Mouse (Mus musculus) testis, adult 2 months (tissue): ENCODE data around the gene Tspan5.

ENCODE experiments used
- CTCF ChIP-seq: fragments of 200-500 bp; IDR thresholded peaks from 2 replicates; pipeline ENCODE4 v1.5.1; 2012; ENCODE audit warnings: low read depth, mild to moderate bottlenecking, inconsistent platforms, low read length, moderate library complexity; ENCODE audit not compliant: control insufficient read depth, insufficient read depth, insufficient replicate concordance
- POLR2A ChIP-seq: fragments of 200-500 bp; IDR thresholded peaks from 2 replicates; pipeline ENCODE4 v1.6.1; 2012; ENCODE audit warnings: low read depth, mild to moderate bottlenecking, inconsistent platforms, low read length, moderate library complexity; ENCODE audit not compliant: control insufficient read depth

GRCm38 (mm10) chr3:138770650-138771331 is 28.8 kb downstream of the Tspan5 start:
- TF ChIP-seq CTCF (no peak), POLR2A (no peak)
